Mouse (Mus musculus) hindbrain, embryonic 16.5 days (tissue): ENCODE measurements around the gene Dennd6a. TPM values are rescaled to one million over a fixed set of nuclear protein-coding genes. Genes with fewer than 3 reads are reported as not detected.

ENCODE experiments used
- ATAC-seq: fragments of 200-750 bp; cut with Nextera tagmentation; 2 replicates; pipeline ENCODE4 v1.8.0; 2017; ENCODE audit warnings: moderate TSS enrichment, moderate library complexity
- H3K27ac ChIP-seq: fragments of 300-500 bp; sonication (generic); 2 replicates; pipeline ENCODE4 v1.5.1; 2014; ENCODE audit warnings: low read depth, mild to moderate bottlenecking, control low read depth, low read length, moderate library complexity
- H3K27me3 ChIP-seq: fragments of 300-500 bp; sonication (generic); replicated peaks from 2 replicates; pipeline ENCODE4 v1.6.1; 2014; ENCODE audit warnings: low read length; ENCODE audit not compliant: control insufficient read depth, insufficient read depth
- H3K36me3 ChIP-seq: fragments of 300-500 bp; sonication (generic); 2 replicates; pipeline ENCODE4 v1.6.1; 2014; ENCODE audit warnings: mild to moderate bottlenecking, low read length, moderate library complexity, mixed read lengths; ENCODE audit not compliant: control insufficient read depth, insufficient read depth
- H3K4me1 ChIP-seq: fragments of 300-500 bp; sonication (generic); 2 replicates; pipeline ENCODE4 v1.6.1; 2014; ENCODE audit warnings: low read depth, low read length; ENCODE audit not compliant: control insufficient read depth, insufficient read depth
- H3K4me2 ChIP-seq: fragments of 300-500 bp; sonication (generic); 2 replicates; pipeline ENCODE4 v1.6.1; 2014; ENCODE audit warnings: mild to moderate bottlenecking, low read length, control low read depth, moderate library complexity
- H3K4me3 ChIP-seq: fragments of 300-500 bp; sonication (generic); 2 replicates; pipeline ENCODE4 v1.5.1; 2014; ENCODE audit warnings: mild to moderate bottlenecking, low read length, control low read depth, moderate library complexity
- H3K9ac ChIP-seq: fragments of 300-500 bp; sonication (generic); 2 replicates; pipeline ENCODE4 v1.6.1; 2014; ENCODE audit warnings: low read depth, mild to moderate bottlenecking, control low read depth, low read length, moderate library complexity
- H3K9me3 ChIP-seq: fragments of 300-500 bp; sonication (generic); 2 replicates; pipeline ENCODE4 v1.6.1; 2014; ENCODE audit warnings: mild to moderate bottlenecking, low read length, moderate library complexity; ENCODE audit not compliant: control insufficient read depth
- WGBS: fragments of 180-500 bp; shearing (Covaris S2); extraction: QIAGEN DNeasy Blood & Tissue Kit; methylation state at CpG from one replicate; pipeline ENCODE4 v1.1.7; 2014; 5-methylcytosine and 5-hydroxymethylcytosine counted together
- polyA plus RNA-seq: library from polyadenylated mRNA; unstranded; fragments of >200 nt; fragmentation: Nextera tagmentation; extraction: Ambion mirVana; gene quantifications from 2 replicates; pipeline ENCODE4 v1.2.1, GENCODE M21; 2015

Gene Dennd6a
- polyA plus RNA-seq, 1 experiment from 2014 or later, result 14.9 TPM

GRCm38 (mm10) chr14:26651901-26652300 lies 78.2 kb downstream of the Dennd6a start:
- Histone ChIP-seq H3K9ac (no peak overlapping the region), H3K27ac (no peak overlapping the region), H3K4me2 (no peak overlapping the region), H3K4me1 (no peaks in the 10 kb centered on the region), H3K27me3 (no peaks in the 10 kb centered on the region), H3K36me3 (peaks cover 22% of the 10 kb centered on the region), H3K9me3 (no peaks in the 10 kb centered on the region), H3K4me3 (no peak overlapping the region)
- ATAC-seq, result no peak

DNA sequence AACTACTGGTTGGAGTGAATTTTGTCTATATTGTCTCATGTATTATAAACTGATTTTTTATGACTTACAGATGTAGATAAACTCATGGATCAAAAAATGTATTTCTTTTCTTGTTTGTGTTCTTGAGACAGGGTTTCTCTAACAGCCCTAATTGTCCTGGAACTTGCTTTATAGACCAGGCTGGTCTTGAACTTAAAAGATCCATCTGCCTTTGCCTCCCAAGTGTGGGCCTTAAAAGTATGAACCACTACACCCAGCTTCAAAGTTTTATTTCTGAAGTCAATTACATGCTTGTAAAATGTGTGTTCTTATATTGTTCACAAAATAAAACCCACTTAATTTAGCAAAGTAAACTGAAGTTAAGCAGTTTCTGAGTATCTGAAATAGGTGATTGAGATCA lies 84.5 kb downstream of the Dennd6a start:
- no peak for ATAC-seq

DNA sequence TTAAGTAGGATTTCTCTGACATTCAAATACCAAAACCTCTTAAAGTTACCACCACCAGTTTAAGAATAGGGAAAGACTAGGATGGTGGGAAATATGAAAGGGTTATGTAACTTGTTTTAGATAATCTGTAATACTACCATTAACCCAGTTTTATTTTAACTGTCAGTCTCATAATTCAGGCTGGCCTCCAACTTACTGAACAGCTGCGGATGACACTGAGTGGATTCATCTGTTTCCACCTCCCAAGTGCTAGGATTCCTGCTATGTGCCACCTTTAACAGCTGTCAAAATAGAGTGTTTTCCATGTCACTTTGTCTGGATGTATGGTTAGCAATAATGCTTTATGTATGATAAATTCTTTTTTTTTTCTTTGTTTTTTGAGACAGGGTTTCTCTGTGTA lies 86.6 kb downstream of the Dennd6a start:
- Histone ChIP-seq H3K4me2 (no peak overlapping the region), H3K27me3 (no peaks in the 10 kb centered on the region), H3K4me1 (no peaks in the 10 kb centered on the region), H3K4me3 (no peak overlapping the region), H3K36me3 (peaks cover 10% of the 10 kb centered on the region), H3K9ac (no peak overlapping the region), H3K27ac (no peak overlapping the region), H3K9me3 (no peaks in the 10 kb centered on the region)
- 93% methylated on average over 1 of the region's 1 CpGs for WGBS
- no peak for ATAC-seq

More for the DNA sequence above, 84.5 kb downstream of the Dennd6a start:
- Histone ChIP-seq H3K4me3 (no peak overlapping the region), H3K27ac (no peak overlapping the region), H3K4me1 (no peaks in the 10 kb centered on the region), H3K4me2 (no peak overlapping the region), H3K9me3 (no peaks in the 10 kb centered on the region), H3K9ac (no peak overlapping the region), H3K27me3 (no peaks in the 10 kb centered on the region), H3K36me3 (peaks cover 17% of the 10 kb centered on the region)

GRCm38 (mm10) chr14:26662016-26662415 lies 88.4 kb downstream of the Dennd6a start:
- no peak overlapping the region for H3K4me2 ChIP-seq
- no peak overlapping the region for H3K27ac ChIP-seq
- peaks cover 12% of the 10 kb centered on the region for H3K36me3 ChIP-seq
- 92% methylated on average over 3 of the region's 3 CpGs for WGBS
- no peak overlapping the region for H3K9ac ChIP-seq
- ATAC-seq, result no peak
- peaks cover 4% of the 10 kb centered on the region for H3K4me1 ChIP-seq
- no peaks in the 10 kb centered on the region for H3K9me3 ChIP-seq
- H3K27me3 ChIP-seq, result no peaks in the 10 kb centered on the region
- no peak overlapping the region for H3K4me3 ChIP-seq

DNA sequence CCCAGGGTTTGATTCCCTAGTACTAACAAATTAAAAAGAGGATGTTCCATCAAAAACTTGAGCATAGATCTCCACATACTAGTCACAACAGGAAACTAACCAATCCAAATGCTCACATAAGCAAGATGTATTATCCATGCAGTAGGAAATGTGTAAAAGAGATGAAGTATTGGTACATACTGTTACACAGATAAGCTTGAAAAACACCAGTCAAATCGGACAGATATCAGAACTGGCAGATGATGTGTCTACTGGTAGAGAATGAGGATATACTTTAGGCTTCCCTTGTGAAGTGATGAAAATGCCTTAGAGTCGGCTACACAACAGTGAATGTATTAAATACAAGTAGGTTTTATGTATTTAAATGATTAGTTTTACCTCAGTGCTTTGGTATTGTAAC lies 88.8 kb downstream of the Dennd6a start:
- Histone ChIP-seq H3K9ac (no peak overlapping the region), H3K9me3 (no peaks in the 10 kb centered on the region), H3K27ac (no peak overlapping the region), H3K36me3 (peaks cover 9% of the 10 kb centered on the region), H3K27me3 (no peaks in the 10 kb centered on the region), H3K4me1 (peaks cover 7% of the 10 kb centered on the region), H3K4me2 (no peak overlapping the region), H3K4me3 (no peak overlapping the region)
- 90% methylated on average over 2 of the region's 2 CpGs for WGBS
- ATAC-seq, result no peak

DNA sequence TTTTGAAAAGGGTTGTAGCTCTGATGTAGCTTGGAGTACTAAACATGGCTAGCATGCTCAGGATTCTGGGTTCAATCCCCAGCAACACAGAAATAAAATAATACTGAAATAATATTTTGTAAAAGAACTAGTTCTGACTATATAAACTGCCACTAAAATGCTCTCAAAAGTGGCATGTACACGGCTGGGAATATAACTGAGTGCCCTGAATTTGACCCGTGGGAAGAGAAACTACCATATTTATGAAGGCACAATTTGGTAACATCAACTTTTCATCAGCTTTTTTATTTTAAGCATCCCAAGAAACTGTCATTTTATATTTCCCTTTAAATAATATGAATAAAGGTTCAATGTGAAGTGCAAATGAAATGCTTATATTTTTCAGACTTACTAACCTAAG lies 90.2 kb downstream of the Dennd6a start:
- no peak overlapping the region for H3K9ac ChIP-seq
- peaks cover 9% of the 10 kb centered on the region for H3K36me3 ChIP-seq
- H3K27me3 ChIP-seq, result no peaks in the 10 kb centered on the region
- H3K9me3 ChIP-seq, result no peaks in the 10 kb centered on the region
- H3K4me2 ChIP-seq, result no peak overlapping the region
- no peak overlapping the region for H3K27ac ChIP-seq
- no peak overlapping the region for H3K4me3 ChIP-seq
- ATAC-seq, result no peak
- peaks cover 16% of the 10 kb centered on the region for H3K4me1 ChIP-seq
- WGBS, result 95% methylated on average over 2 of the region's 2 CpGs

- peak overlapping the region; percentile 73 for H3K4me3 ChIP-seq
- no peaks in the 10 kb centered on the region for H3K9me3 ChIP-seq
- no peak for ATAC-seq
- H3K4me2 ChIP-seq, result peak overlapping the region; percentile 99
- H3K9ac ChIP-seq, result peak overlapping the region; percentile 78
- H3K27me3 ChIP-seq, result no peaks in the 10 kb centered on the region
- 33% methylated on average over 6 of the region's 6 CpGs for WGBS
- peaks cover 9% of the 10 kb centered on the region for H3K36me3 ChIP-seq
- H3K27ac ChIP-seq, result no peak overlapping the region
- H3K4me1 ChIP-seq, result peaks cover 20% of the 10 kb centered on the region
Observed at GRCm38 (mm10) chr14:26667991-26668370, 94.3 kb downstream of the Dennd6a start.

GRCm38 (mm10) chr14:26668371-26669291 lies 95.0 kb downstream of the Dennd6a start:
- Histone ChIP-seq H3K4me1 (peaks cover 20% of the 10 kb centered on the region), H3K4me3 (peak overlapping the region; percentile 73), H3K27me3 (no peaks in the 10 kb centered on the region), H3K36me3 (peaks cover 9% of the 10 kb centered on the region), H3K9me3 (no peaks in the 10 kb centered on the region), H3K9ac (peak overlapping the region; percentile 78), H3K27ac (peak overlapping the region; percentile 94), H3K4me2 (peak overlapping the region; percentile 99)
- peak; percentile 53 for ATAC-seq
- WGBS, result 1% methylated on average over 69 of the region's 73 CpGs

GRCm38 (mm10) chr14:26669292-26670073 lies 95.8 kb downstream of the Dennd6a start, which contains the start of gene Pde12:
Gene Pde12, minus strand, starts transcription at chr14:26669883.
- Histone ChIP-seq H3K9ac (peak within 1 kb of the TSS; percentile 78), H3K36me3 (peaks cover 8% of the 10 kb centered on the region), H3K4me2 (peak within 1 kb of the TSS; percentile 99), H3K27ac (peak within 1 kb of the TSS; percentile 94), H3K27me3 (no peaks in the 10 kb centered on the region), H3K9me3 (no peaks in the 10 kb centered on the region), H3K4me1 (peaks cover 20% of the 10 kb centered on the region), H3K4me3 (peak within 1 kb of the TSS; percentile 73)
- ATAC-seq, result peak; percentile 98
- under 1% methylated on average over 70 of the region's 70 CpGs for WGBS
